Mouse (Mus musculus) spleen, adult 12 weeks (tissue): ENCODE data around the gene Camk2b.
"Not testable (repeated sequence)": the region's sequence is repeated elsewhere in the genome, so short reads cannot be mapped to it uniquely, and the experiment has no call there.

Source experiments
- DNase-seq: peaks from one replicate; pipeline ENCODE4 v3.0.0; 2022; ENCODE audit warnings: low spot score

Gene Camk2b

GRCm38 (mm10) chr11:6015011-6015431 lies 51.1 kb downstream of the Camk2b start:
- no peak for DNase-seq

- no peak for DNase-seq
These were observed 52.8 kb downstream of the Camk2b start for GRCm38 (mm10) chr11:6013359-6013758.

- DNase-seq: no peak
These were observed 54.3 kb downstream of the Camk2b start for GRCm38 (mm10) chr11:6011879-6012278.

- not testable (repeated sequence) for DNase-seq
These were observed 55.2 kb downstream of the Camk2b start for GRCm38 (mm10) chr11:6010751-6011482.

GRCm38 (mm10) chr11:6007779-6008128 lies 58.4 kb downstream of the Camk2b start:
- not testable (repeated sequence) for DNase-seq

- DNase-seq: not testable (repeated sequence)
These were observed 59.0 kb downstream of the Camk2b start for GRCm38 (mm10) chr11:6007010-6007778.

- DNase-seq: not testable (repeated sequence)
These were observed 59.7 kb downstream of the Camk2b start for GRCm38 (mm10) chr11:6006351-6007009.

- DNase-seq: not testable (repeated sequence)
These were observed 60.7 kb downstream of the Camk2b start for GRCm38 (mm10) chr11:6005374-6006043.

- no peak for DNase-seq
These were observed 63.0 kb downstream of the Camk2b start for GRCm38 (mm10) chr11:6003046-6003639.

- DNase-seq: no peak
These were observed 64.0 kb downstream of the Camk2b start for GRCm38 (mm10) chr11:6001981-6002649.

GRCm38 (mm10) chr11:6000961-6001682 lies 65.0 kb downstream of the Camk2b start:
- no peak for DNase-seq

GRCm38 (mm10) chr11:5999832-6000771 lies 66.1 kb downstream of the Camk2b start:
- no peak for DNase-seq

GRCm38 (mm10) chr11:5998472-5998871 lies 67.7 kb downstream of the Camk2b start:
- DNase-seq: no peak

- peak; percentile 61 for DNase-seq
These were observed 70.2 kb downstream of the Camk2b start for GRCm38 (mm10) chr11:5995989-5996388.

- no peak for DNase-seq
These were observed 71.3 kb downstream of the Camk2b start for GRCm38 (mm10) chr11:5994880-5995279.

GRCm38 (mm10) chr11:5994212-5994611 lies 72.0 kb downstream of the Camk2b start:
- DNase-seq: no peak

GRCm38 (mm10) chr11:5990910-5991309 lies 75.3 kb downstream of the Camk2b start:
- peak; percentile 21 for DNase-seq

- DNase-seq: no peak
These were observed 76.1 kb downstream of the Camk2b start for GRCm38 (mm10) chr11:5989954-5990593.

- no peak for DNase-seq
These were observed 78.0 kb downstream of the Camk2b start for GRCm38 (mm10) chr11:5988126-5988525.
